Mouse (Mus musculus) midbrain, embryonic 15.5 days (tissue): ENCODE results near the gene Os9. TPM values are rescaled to one million over a fixed set of nuclear protein-coding genes. Genes with fewer than 3 reads are reported as not detected.
"Not testable (repeated sequence)": the region's sequence is repeated elsewhere in the genome, so short reads cannot be mapped to it uniquely, and the experiment has no call there.

Experiments
- ATAC-seq: fragments of 200-750 bp; cut with Nextera tagmentation; replicated peaks from 2 replicates; pipeline ENCODE4 v1.8.0; 2017; ENCODE audit warnings: moderate TSS enrichment
- H3K27ac ChIP-seq: fragments of 300-500 bp; sonication (generic); 2 replicates; pipeline ENCODE4 v1.5.1; 2015; ENCODE audit warnings: mild to moderate bottlenecking, inconsistent platforms
- H3K27me3 ChIP-seq: fragments of 300-500 bp; sonication (generic); replicated peaks from 2 replicates; pipeline ENCODE4 v1.6.1; 2015; ENCODE audit warnings: inconsistent platforms
- H3K36me3 ChIP-seq: fragments of 300-500 bp; sonication (generic); replicated peaks from 2 replicates; pipeline ENCODE4 v1.6.1; 2015; ENCODE audit warnings: inconsistent platforms
- H3K4me1 ChIP-seq: fragments of 300-500 bp; sonication (generic); 2 replicates; pipeline ENCODE4 v1.6.1; 2015; ENCODE audit warnings: inconsistent platforms
- H3K4me2 ChIP-seq: fragments of 300-500 bp; sonication (generic); 2 replicates; pipeline ENCODE4 v1.6.1; 2015; ENCODE audit warnings: inconsistent platforms, mild to moderate bottlenecking, moderate library complexity
- H3K4me3 ChIP-seq: fragments of 300-500 bp; sonication (generic); 2 replicates; pipeline ENCODE4 v1.5.1; 2015; ENCODE audit warnings: mild to moderate bottlenecking, inconsistent platforms
- H3K9ac ChIP-seq: fragments of 300-500 bp; sonication (generic); 2 replicates; pipeline ENCODE4 v1.6.1; 2015; ENCODE audit warnings: mild to moderate bottlenecking, inconsistent platforms
- H3K9me3 ChIP-seq: fragments of 300-500 bp; sonication (generic); 2 replicates; pipeline ENCODE4 v1.6.1; 2016; ENCODE audit warnings: inconsistent platforms
- whole genome bisulfite sequencing: fragments of 180-500 bp; shearing (Covaris S2); methylation state at CpG from one replicate; pipeline ENCODE4 v1.1.7; 2015; ENCODE audit warnings: mixed read lengths; 5-methylcytosine and 5-hydroxymethylcytosine counted together
- polyA plus RNA-seq: library from polyadenylated mRNA; unstranded; fragments of >200 nt; fragmentation: Nextera tagmentation; extraction: Ambion mirVana; gene quantifications from 2 replicates; pipeline ENCODE4 v1.2.1, GENCODE M21; 2015

Gene Os9
- polyA plus RNA-seq, 1 experiment from 2014 or later: 135 TPM

GRCm38 (mm10) chr10:127160081-127160480, 39.1 kb upstream of the Os9 start:
- ATAC-seq: no peak
- H3K4me1 ChIP-seq: peaks cover 3% of the 10 kb centered on the region; the same call in 1 of the 2 replicates
- 84% methylated on average over 9 of the region's 9 CpGs for WGBS
- no peak overlapping the region for H3K4me2 ChIP-seq
- H3K9ac ChIP-seq: no peak overlapping the region
- no peak overlapping the region for H3K27ac ChIP-seq
- H3K4me3 ChIP-seq: no peak overlapping the region
- H3K9me3 ChIP-seq: no peaks in the 10 kb centered on the region
- no peaks in the 10 kb centered on the region for H3K36me3 ChIP-seq
- H3K27me3 ChIP-seq: no peaks in the 10 kb centered on the region

DNA sequence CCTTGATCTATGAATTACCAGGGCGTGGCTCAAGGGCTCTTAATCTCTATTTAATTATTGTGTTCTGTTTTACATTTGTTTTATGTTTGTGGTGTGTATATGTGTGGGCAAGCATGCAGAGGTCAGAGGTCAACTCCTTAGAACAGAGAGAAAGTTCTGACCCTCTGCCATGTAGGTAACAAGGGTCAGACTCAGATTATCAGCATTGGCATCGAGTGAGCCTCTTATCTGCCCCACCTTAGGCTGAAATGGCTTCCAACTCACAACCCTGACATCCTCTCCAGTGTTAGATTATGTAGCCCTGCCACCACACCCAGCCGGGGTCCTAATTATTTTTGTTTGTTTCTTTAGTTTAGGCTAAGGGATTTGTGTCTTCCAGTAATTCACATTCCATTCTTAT, 37.5 kb upstream of the Os9 start:
- 75% methylated on average over 3 of the region's 3 CpGs for WGBS
- H3K27ac ChIP-seq: no peak overlapping the region
- H3K27me3 ChIP-seq: no peaks in the 10 kb centered on the region
- no peak overlapping the region for H3K9ac ChIP-seq
- no peak overlapping the region for H3K4me3 ChIP-seq
- H3K4me2 ChIP-seq: no peak overlapping the region
- H3K4me1 ChIP-seq: no peaks in the 10 kb centered on the region
- no peak for ATAC-seq
- no peaks in the 10 kb centered on the region for H3K36me3 ChIP-seq
- no peaks in the 10 kb centered on the region for H3K9me3 ChIP-seq

GRCm38 (mm10) chr10:127156511-127156910, 35.6 kb upstream of the Os9 start:
- Histone ChIP-seq H3K27ac (no peak overlapping the region), H3K9me3 (no peaks in the 10 kb centered on the region), H3K27me3 (no peaks in the 10 kb centered on the region), H3K4me3 (no peak overlapping the region), H3K4me1 (no peaks in the 10 kb centered on the region), H3K36me3 (no peaks in the 10 kb centered on the region), H3K4me2 (no peak overlapping the region), H3K9ac (no peak overlapping the region)
- WGBS: 97% methylated on average over 1 of the region's 1 CpGs
- no peak for ATAC-seq

DNA sequence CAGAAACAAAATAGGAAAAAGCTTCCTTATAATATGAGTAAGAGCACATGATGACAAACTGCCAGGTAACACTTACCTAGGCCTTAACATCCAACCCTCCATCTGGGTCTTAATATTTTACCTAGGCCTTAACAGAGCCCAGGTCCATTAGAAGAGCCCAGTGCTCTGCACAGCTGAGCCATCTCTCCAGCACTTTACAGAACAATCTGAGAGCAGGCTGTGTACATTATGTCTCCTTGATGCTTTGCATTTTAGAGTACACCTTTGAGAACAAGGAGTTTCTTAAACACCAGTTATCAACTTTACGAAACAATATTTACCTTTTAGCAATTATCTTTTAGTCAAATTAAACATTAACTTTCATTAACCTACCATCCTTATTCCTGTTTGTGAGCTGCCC, 35.2 kb upstream of the Os9 start:
- H3K4me1 ChIP-seq: no peaks in the 10 kb centered on the region
- no peak overlapping the region for H3K4me2 ChIP-seq
- H3K27ac ChIP-seq: no peak overlapping the region
- H3K36me3 ChIP-seq: no peaks in the 10 kb centered on the region
- WGBS: 94% methylated on average over 1 of the region's 1 CpGs
- H3K27me3 ChIP-seq: no peaks in the 10 kb centered on the region
- ATAC-seq: no peak
- no peak overlapping the region for H3K9ac ChIP-seq
- no peak overlapping the region for H3K4me3 ChIP-seq
- no peaks in the 10 kb centered on the region for H3K9me3 ChIP-seq

- H3K4me1 ChIP-seq: no peaks in the 10 kb centered on the region
- no peak for ATAC-seq
- no peak overlapping the region for H3K27ac ChIP-seq
- H3K4me3 ChIP-seq: no peak overlapping the region
- no peak overlapping the region for H3K4me2 ChIP-seq
- no peak overlapping the region for H3K9ac ChIP-seq
- no peaks in the 10 kb centered on the region for H3K9me3 ChIP-seq
- no peaks in the 10 kb centered on the region for H3K36me3 ChIP-seq
- WGBS: 92% methylated on average over 5 of the region's 5 CpGs
- no peaks in the 10 kb centered on the region for H3K27me3 ChIP-seq
Observed at GRCm38 (mm10) chr10:127154652-127155051, 33.7 kb upstream of the Os9 start.

GRCm38 (mm10) chr10:127154241-127154640, 33.3 kb upstream of the Os9 start:
- no peak for ATAC-seq
- 92% methylated on average over 2 of the region's 2 CpGs for WGBS
- Histone ChIP-seq H3K9me3 (no peaks in the 10 kb centered on the region), H3K36me3 (no peaks in the 10 kb centered on the region), H3K4me3 (no peak overlapping the region), H3K4me2 (no peak overlapping the region), H3K9ac (no peak overlapping the region), H3K4me1 (no peaks in the 10 kb centered on the region), H3K27me3 (no peaks in the 10 kb centered on the region), H3K27ac (no peak overlapping the region)

DNA sequence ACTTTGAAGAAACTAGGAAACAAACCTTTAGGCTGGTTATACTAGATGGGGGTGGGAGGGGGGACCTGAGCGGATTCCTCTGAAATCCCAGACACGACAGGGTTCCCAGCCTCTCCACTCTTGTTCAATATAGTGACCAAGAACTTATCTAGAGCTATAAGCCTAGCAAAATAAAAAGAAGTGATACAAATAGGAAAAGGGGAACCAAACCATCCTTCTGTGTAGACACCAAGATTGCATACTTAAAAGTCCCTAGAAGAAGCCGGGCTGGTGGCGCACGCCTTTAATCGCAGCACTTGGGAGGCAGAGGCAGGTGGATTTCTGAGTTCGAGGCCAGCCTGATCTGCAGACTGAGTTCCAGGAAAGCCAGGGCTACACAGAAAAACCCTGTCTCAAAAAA, 32.4 kb upstream of the Os9 start:
- Histone ChIP-seq H3K9me3 (no peaks in the 10 kb centered on the region), H3K27me3 (no peaks in the 10 kb centered on the region), H3K4me3 (no peak overlapping the region), H3K4me1 (no peaks in the 10 kb centered on the region), H3K27ac (no peak overlapping the region), H3K36me3 (no peaks in the 10 kb centered on the region), H3K9ac (no peak overlapping the region), H3K4me2 (no peak overlapping the region)
- 94% methylated on average over 7 of the region's 7 CpGs for WGBS
- ATAC-seq: no peak

GRCm38 (mm10) chr10:127152556-127152955, 31.6 kb upstream of the Os9 start:
- H3K4me1 ChIP-seq, H3K4me3 ChIP-seq, H3K27me3 ChIP-seq, H3K36me3 ChIP-seq, H3K9ac ChIP-seq, H3K9me3 ChIP-seq, ATAC-seq, H3K4me2 ChIP-seq, H3K27ac ChIP-seq: not testable (repeated sequence)
- WGBS: 89% methylated on average over 10 of the region's 10 CpGs

GRCm38 (mm10) chr10:127151233-127151632, 30.3 kb upstream of the Os9 start:
- H3K4me2 ChIP-seq, H3K9me3 ChIP-seq, H3K27me3 ChIP-seq, H3K4me3 ChIP-seq, H3K4me1 ChIP-seq, H3K27ac ChIP-seq, H3K9ac ChIP-seq, H3K36me3 ChIP-seq, ATAC-seq: not testable (repeated sequence)
- 93% methylated on average over 3 of the region's 3 CpGs for WGBS

- no peaks in the 10 kb centered on the region for H3K36me3 ChIP-seq
- 87% methylated on average over 4 of the region's 4 CpGs for WGBS
- no peaks in the 10 kb centered on the region for H3K27me3 ChIP-seq
- no peaks in the 10 kb centered on the region for H3K4me1 ChIP-seq
- H3K9ac ChIP-seq: no peak overlapping the region
- no peaks in the 10 kb centered on the region for H3K9me3 ChIP-seq
- no peak overlapping the region for H3K4me3 ChIP-seq
- no peak overlapping the region for H3K27ac ChIP-seq
- H3K4me2 ChIP-seq: no peak overlapping the region
- ATAC-seq: no peak
Observed at GRCm38 (mm10) chr10:127150471-127150872, 29.5 kb upstream of the Os9 start.

DNA sequence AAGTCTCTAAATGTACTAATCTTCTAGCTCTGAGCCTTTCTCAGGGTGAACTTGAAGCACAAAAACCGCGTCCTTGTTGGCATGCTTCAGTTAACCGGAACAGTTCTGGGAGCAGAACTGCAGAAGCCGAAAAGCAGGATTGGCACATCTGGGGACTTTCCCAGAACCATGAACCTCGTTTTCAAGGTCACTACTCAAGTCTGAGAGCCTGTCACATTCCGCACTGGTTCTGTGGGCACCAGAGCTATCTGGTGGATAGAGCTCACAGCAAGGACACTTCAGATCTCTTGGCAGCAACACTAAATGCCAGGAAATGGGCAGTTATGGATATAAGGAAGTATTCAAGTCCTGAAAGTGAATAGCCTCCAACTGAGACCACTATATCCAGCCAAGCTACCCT, 26.2 kb upstream of the Os9 start:
- 84% methylated on average over 6 of the region's 6 CpGs for WGBS
- Histone ChIP-seq H3K27me3 (no peaks in the 10 kb centered on the region), H3K9me3 (no peaks in the 10 kb centered on the region), H3K4me3 (no peak overlapping the region), H3K27ac (no peak overlapping the region), H3K4me2 (no peak overlapping the region), H3K36me3 (no peaks in the 10 kb centered on the region), H3K4me1 (no peaks in the 10 kb centered on the region), H3K9ac (no peak overlapping the region)
- no peak for ATAC-seq

DNA sequence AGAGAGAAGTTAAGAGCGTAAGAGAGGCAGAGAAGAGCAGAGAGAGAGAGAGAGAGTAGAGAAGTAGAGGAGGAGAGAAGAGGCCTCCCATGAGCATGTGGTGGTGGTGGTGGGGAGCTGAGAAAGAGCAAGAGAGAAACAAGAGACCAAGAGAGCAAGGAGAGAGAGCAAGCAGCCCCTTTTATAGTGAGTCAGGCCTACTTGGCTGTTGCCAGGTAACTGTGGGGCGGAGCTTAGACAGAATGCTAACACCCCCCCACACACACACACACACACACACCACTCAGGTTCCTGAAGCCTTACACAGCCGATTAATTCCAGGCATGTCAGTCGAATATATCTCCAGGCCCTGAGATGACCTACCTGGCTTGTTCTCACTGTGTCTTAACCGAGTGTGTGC, 24.4 kb upstream of the Os9 start:
- no peaks in the 10 kb centered on the region for H3K27me3 ChIP-seq
- no peak overlapping the region for H3K27ac ChIP-seq
- no peak overlapping the region for H3K4me2 ChIP-seq
- no peak overlapping the region for H3K9ac ChIP-seq
- H3K36me3 ChIP-seq: no peaks in the 10 kb centered on the region
- no peak for ATAC-seq
- no peaks in the 10 kb centered on the region for H3K9me3 ChIP-seq
- H3K4me1 ChIP-seq: no peaks in the 10 kb centered on the region
- no peak overlapping the region for H3K4me3 ChIP-seq
- WGBS: 74% methylated on average over 5 of the region's 5 CpGs

GRCm38 (mm10) chr10:127144536-127144935, 23.6 kb upstream of the Os9 start:
- 91% methylated on average over 7 of the region's 7 CpGs for WGBS
- Histone ChIP-seq H3K9ac (no peak overlapping the region), H3K27me3 (no peaks in the 10 kb centered on the region), H3K4me2 (no peak overlapping the region), H3K36me3 (no peaks in the 10 kb centered on the region), H3K9me3 (no peaks in the 10 kb centered on the region), H3K4me1 (no peaks in the 10 kb centered on the region), H3K27ac (no peak overlapping the region), H3K4me3 (no peak overlapping the region)
- no peak for ATAC-seq

GRCm38 (mm10) chr10:127143228-127143627, 22.3 kb upstream of the Os9 start:
- no peaks in the 10 kb centered on the region for H3K27me3 ChIP-seq
- ATAC-seq: no peak
- no peak overlapping the region for H3K4me3 ChIP-seq
- H3K4me2 ChIP-seq: no peak overlapping the region
- no peaks in the 10 kb centered on the region for H3K36me3 ChIP-seq
- no peak overlapping the region for H3K27ac ChIP-seq
- 83% methylated on average over 8 of the region's 8 CpGs for WGBS
- no peaks in the 10 kb centered on the region for H3K4me1 ChIP-seq
- no peak overlapping the region for H3K9ac ChIP-seq
- H3K9me3 ChIP-seq: no peaks in the 10 kb centered on the region
